Mouse (Mus musculus): ENCODE data around the gene Ap1b1. TPM values are rescaled to one million over a fixed set of nuclear protein-coding genes. Genes with fewer than 3 reads are reported as not detected.

The Ap1b1 gene
- polyA plus RNA-seq, 1 experiment from 2014 or later, result 91.7 TPM

DNA sequence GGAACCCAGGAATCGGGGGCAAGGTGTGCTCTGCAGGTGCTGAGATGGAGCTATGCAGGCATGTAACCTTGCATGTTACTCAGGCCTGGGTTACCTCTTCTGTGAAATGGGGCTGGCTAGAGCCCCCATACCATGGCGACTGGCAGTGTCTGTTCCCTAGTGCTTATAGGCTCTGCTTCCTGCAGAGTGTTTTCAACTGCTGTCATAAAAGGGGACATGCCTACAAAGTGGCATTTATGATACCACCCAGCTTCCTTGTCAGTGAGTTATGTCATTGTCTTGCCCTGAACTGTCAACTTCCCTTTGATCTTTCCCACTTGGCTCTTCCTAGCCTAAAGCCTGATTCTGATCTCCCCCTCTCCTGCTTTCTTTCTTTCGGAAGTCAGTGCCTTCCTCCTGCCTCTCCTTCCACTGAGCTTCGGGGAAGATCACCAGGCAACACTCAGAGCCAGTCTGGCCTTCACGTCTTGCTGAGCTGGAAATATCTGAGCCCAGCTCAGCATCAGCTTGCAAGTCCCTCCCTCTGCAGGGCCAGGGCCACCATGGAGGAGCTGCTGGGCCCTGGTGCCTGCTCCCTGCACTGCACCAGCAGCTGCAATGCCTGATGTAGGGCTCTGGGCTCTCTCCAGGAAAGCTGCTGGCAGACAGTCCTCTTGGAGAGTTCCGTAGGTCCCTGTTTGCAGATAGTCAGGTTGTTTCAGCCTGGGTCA is 23.4 kb upstream of the Ap1b1 start:
- no peak overlapping the region for H3K9ac ChIP-seq
- H3K4me1 ChIP-seq (replicated peaks; ENCODE audit: control insufficient read depth, insufficient read depth, low read length), result no peaks in the 10 kb centered on the region; the same call in 1 of the 2 replicates
- ATAC-seq (ENCODE audit: low FRiP score) (no peak), DNase-seq (ENCODE audit: low spot score) (no peak)
- no peak overlapping the region for H3K27ac ChIP-seq
- 64% methylated on average over 6 of the region's 6 CpGs for WGBS
- H3K4me2 ChIP-seq (replicated peaks), result no peak overlapping the region
- H3K36me3 ChIP-seq (replicated peaks; ENCODE audit: control insufficient read depth, insufficient read depth), result no peaks in the 10 kb centered on the region
- no peak overlapping the region for H3K4me3 ChIP-seq (replicated peaks; ENCODE audit: low read length)
- H3K9me3 ChIP-seq (ENCODE audit: control insufficient read depth, low read length), result no peaks in the 10 kb centered on the region
- no peaks in the 10 kb centered on the region for H3K27me3 ChIP-seq (ENCODE audit: control insufficient read depth, insufficient read depth, low read length)

DNA sequence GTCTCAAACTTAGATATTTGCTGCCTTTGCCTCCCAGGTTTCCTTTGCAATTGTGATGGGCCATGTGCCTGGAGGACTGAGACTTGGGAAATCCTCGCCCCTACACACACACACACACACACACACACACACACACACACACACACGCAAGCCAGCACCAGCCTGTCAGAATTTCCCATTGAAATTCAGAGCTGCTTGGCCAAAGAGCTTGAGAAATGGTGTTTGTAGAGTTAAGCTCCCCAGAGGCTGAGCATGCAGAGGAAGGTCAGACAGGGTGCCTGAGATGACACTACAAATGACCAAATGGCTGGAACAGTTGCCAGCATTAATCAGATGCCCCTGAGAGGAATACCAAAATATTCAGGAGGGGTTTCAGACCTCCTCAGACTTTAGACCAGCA is 20.3 kb upstream of the Ap1b1 start:
- ATAC-seq (ENCODE audit: low FRiP score) (no peak), DNase-seq (ENCODE audit: low spot score) (no peak)
- Histone ChIP-seq H3K4me3 (replicated peaks; ENCODE audit: low read length) (no peak overlapping the region), H3K9me3 (ENCODE audit: control insufficient read depth, low read length) (no peaks in the 10 kb centered on the region), H3K9ac (no peak overlapping the region), H3K4me1 (replicated peaks; ENCODE audit: control insufficient read depth, insufficient read depth, low read length) (no peaks in the 10 kb centered on the region; the same call in 1 of the 2 replicates), H3K27ac (no peak overlapping the region), H3K27me3 (ENCODE audit: control insufficient read depth, insufficient read depth, low read length) (no peaks in the 10 kb centered on the region), H3K4me2 (replicated peaks) (no peak overlapping the region), H3K36me3 (replicated peaks; ENCODE audit: control insufficient read depth, insufficient read depth) (no peaks in the 10 kb centered on the region)
- WGBS, result 64% methylated on average over 2 of the region's 2 CpGs

DNA sequence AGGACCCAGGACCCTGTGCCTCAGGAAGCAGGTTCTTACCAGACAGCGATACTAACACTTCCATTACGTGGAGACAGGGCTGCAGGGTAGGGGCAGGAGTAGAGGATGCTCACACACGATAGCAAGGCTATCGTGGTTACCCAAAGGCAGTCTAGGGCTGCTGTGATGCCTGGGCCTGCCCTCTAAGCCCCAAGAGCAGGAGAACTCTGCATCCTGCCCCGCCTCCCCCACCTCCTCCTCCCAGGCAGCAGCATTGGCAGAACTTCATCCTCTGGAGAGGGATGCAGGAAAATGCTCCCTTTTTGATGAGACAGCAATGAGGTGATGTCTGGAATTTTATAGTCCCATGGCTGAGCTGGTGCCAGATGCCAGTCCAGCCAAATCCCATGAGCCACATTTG is 19.7 kb upstream of the Ap1b1 start:
- Histone ChIP-seq H3K36me3 (replicated peaks; ENCODE audit: control insufficient read depth, insufficient read depth) (no peaks in the 10 kb centered on the region), H3K4me2 (replicated peaks) (no peak overlapping the region), H3K4me3 (replicated peaks; ENCODE audit: low read length) (no peak overlapping the region), H3K4me1 (replicated peaks; ENCODE audit: control insufficient read depth, insufficient read depth, low read length) (no peaks in the 10 kb centered on the region; the same call in 1 of the 2 replicates), H3K9ac (no peak overlapping the region), H3K27me3 (ENCODE audit: control insufficient read depth, insufficient read depth, low read length) (no peaks in the 10 kb centered on the region), H3K27ac (no peak overlapping the region), H3K9me3 (ENCODE audit: control insufficient read depth, low read length) (no peaks in the 10 kb centered on the region)
- ATAC-seq (ENCODE audit: low FRiP score) (no peak), DNase-seq (ENCODE audit: low spot score) (no peak)
- WGBS, result 72% methylated on average over 5 of the region's 5 CpGs

DNA sequence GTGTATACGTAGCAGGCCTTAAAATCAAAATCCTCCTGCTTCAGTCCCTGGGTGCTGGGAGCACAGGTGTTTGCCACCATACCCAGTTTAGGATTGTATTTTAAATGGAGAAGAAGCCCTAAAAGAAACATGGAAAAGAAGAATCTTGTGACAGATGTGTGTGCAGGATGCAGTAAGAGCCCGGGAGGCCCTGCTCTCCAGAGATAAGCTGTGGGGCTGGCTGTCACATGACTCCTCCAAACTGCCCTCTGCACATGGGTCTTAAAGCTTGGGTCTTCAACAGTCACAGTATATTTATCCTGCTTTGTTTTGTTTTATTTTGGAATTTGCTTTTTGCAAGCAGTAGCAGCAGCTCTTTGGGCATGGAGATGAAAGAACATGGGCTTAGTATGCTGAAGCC is 19.1 kb upstream of the Ap1b1 start:
- 67% methylated on average over 2 of the region's 2 CpGs for WGBS

DNA sequence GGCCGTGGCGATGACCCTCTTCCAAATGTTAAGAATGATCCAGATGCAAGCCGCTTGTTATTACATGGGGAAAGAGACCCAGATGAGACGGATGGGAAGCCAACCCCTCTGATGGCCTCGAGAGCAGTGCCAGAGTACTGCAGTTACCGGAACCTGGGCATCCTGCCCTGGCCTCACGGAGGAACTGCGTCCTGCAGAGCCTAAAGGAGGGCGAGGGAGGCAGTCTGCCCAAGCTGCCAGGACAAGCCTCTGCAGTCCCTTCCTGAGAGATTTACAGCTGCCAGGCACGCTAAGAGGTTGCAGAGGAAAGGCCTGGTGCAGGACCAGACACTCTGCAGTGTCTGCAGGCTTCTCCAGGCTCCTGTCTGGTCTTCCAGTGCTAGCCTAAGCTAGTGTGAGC is 18.2 kb upstream of the Ap1b1 start:
- 69% methylated on average over 10 of the region's 10 CpGs for WGBS
- Histone ChIP-seq H3K4me2 (replicated peaks) (no peak overlapping the region), H3K36me3 (replicated peaks; ENCODE audit: control insufficient read depth, insufficient read depth) (no peaks in the 10 kb centered on the region), H3K4me3 (replicated peaks; ENCODE audit: low read length) (no peak overlapping the region), H3K4me1 (replicated peaks; ENCODE audit: control insufficient read depth, insufficient read depth, low read length) (no peaks in the 10 kb centered on the region; the same call in 1 of the 2 replicates), H3K9ac (no peak overlapping the region), H3K27ac (no peak overlapping the region), H3K9me3 (ENCODE audit: control insufficient read depth, low read length) (no peaks in the 10 kb centered on the region), H3K27me3 (ENCODE audit: control insufficient read depth, insufficient read depth, low read length) (no peaks in the 10 kb centered on the region)
- no peak for ATAC-seq (ENCODE audit: low FRiP score)
- DNase-seq (ENCODE audit: low spot score), result no peak

More for the DNA sequence above, 19.1 kb upstream of the Ap1b1 start:
- ATAC-seq (ENCODE audit: low FRiP score) (no peak), DNase-seq (ENCODE audit: low spot score) (no peak)
- Histone ChIP-seq H3K4me1 (replicated peaks; ENCODE audit: control insufficient read depth, insufficient read depth, low read length) (no peaks in the 10 kb centered on the region; the same call in 1 of the 2 replicates), H3K27me3 (ENCODE audit: control insufficient read depth, insufficient read depth, low read length) (no peaks in the 10 kb centered on the region), H3K27ac (no peak overlapping the region), H3K9ac (no peak overlapping the region), H3K36me3 (replicated peaks; ENCODE audit: control insufficient read depth, insufficient read depth) (no peaks in the 10 kb centered on the region), H3K4me2 (replicated peaks) (no peak overlapping the region), H3K4me3 (replicated peaks; ENCODE audit: low read length) (no peak overlapping the region), H3K9me3 (ENCODE audit: control insufficient read depth, low read length) (no peaks in the 10 kb centered on the region)

DNA sequence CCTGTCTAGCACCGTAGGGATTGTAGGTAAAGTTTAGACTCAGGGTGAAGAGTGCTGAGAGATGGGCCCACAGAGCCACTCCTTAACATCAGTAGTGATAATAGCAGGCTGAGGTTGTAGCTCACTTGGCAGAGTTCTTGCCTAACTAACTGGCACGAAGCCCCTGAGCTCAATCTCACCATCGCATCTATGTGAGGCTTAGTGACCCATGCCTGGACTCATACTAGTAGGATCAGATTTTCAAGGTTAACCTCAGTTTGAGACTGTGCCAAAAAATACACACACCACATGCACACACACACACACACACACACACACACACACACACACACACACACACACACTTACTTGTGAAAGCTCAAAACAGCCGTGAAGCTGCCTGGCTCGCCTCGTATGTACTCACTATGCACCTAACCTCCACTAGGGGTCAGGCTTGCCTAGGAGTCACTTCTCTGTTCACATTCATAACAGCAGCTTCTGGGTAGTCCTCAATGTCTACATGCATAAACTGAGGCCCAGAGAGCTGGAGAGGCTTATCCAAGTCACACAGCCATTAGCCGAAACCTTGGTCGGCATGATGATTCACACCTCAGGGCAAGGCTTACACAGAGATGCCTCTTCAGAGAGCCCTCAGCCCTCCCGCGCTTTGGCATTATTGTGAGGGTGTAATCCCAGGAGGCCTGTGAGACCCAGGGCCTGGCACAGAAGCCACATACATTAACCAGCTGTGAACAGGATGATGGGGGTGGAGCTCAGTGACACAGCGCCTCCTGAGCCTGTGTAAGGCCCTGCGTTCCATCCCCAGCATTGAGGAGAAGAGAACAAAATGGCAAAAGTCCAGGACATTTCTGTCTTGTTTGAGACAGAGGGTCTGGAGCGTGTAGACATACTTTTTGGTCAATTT is 13.4 kb upstream of the Ap1b1 start:
- ATAC-seq (ENCODE audit: low FRiP score) (no peak), DNase-seq (ENCODE audit: low spot score) (peak; percentile 73)
- 59% methylated on average over 13 of the region's 13 CpGs for WGBS
- Histone ChIP-seq H3K4me2 (replicated peaks) (no peak overlapping the region), H3K9me3 (ENCODE audit: control insufficient read depth, low read length) (no peaks in the 10 kb centered on the region), H3K4me3 (replicated peaks; ENCODE audit: low read length) (no peak overlapping the region), H3K4me1 (replicated peaks; ENCODE audit: control insufficient read depth, insufficient read depth, low read length) (peaks cover 3% of the 10 kb centered on the region; the same call in 1 of the 2 replicates), H3K27ac (no peak overlapping the region), H3K27me3 (ENCODE audit: control insufficient read depth, insufficient read depth, low read length) (no peaks in the 10 kb centered on the region), H3K9ac (no peak overlapping the region), H3K36me3 (replicated peaks; ENCODE audit: control insufficient read depth, insufficient read depth) (no peaks in the 10 kb centered on the region)

DNA sequence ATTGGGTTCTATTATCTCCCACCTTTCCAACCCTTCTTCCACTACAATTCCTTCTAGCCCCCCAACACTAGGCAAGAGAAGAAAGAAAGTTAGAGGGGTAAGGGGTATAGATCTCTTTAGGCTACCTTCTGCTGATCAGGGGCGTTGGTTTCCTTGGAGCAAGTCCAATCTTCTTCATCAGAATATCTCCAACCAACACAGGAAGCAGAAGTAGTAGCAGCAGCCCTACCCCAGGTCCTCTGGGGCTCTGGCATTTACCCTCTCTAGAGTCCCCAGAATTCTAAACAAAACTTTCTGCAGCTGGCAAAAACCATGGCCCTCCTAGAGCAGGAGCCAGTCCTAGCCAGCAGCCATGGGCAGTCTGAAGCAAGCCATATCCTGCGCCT is 12.8 kb upstream of the Ap1b1 start:
- no peaks in the 10 kb centered on the region for H3K9me3 ChIP-seq (ENCODE audit: control insufficient read depth, low read length)
- H3K36me3 ChIP-seq (replicated peaks; ENCODE audit: control insufficient read depth, insufficient read depth), result no peaks in the 10 kb centered on the region
- H3K4me2 ChIP-seq (replicated peaks), result no peak overlapping the region
- no peak overlapping the region for H3K27ac ChIP-seq
- no peaks in the 10 kb centered on the region for H3K27me3 ChIP-seq (ENCODE audit: control insufficient read depth, insufficient read depth, low read length)
- DNase-seq (ENCODE audit: low spot score) (no peak), ATAC-seq (ENCODE audit: low FRiP score) (no peak)
- H3K4me3 ChIP-seq (replicated peaks; ENCODE audit: low read length), result no peak overlapping the region
- H3K4me1 ChIP-seq (replicated peaks; ENCODE audit: control insufficient read depth, insufficient read depth, low read length), result peaks cover 3% of the 10 kb centered on the region; the same call in 1 of the 2 replicates
- WGBS, result 89% methylated on average over 2 of the region's 2 CpGs
- no peak overlapping the region for H3K9ac ChIP-seq

DNA sequence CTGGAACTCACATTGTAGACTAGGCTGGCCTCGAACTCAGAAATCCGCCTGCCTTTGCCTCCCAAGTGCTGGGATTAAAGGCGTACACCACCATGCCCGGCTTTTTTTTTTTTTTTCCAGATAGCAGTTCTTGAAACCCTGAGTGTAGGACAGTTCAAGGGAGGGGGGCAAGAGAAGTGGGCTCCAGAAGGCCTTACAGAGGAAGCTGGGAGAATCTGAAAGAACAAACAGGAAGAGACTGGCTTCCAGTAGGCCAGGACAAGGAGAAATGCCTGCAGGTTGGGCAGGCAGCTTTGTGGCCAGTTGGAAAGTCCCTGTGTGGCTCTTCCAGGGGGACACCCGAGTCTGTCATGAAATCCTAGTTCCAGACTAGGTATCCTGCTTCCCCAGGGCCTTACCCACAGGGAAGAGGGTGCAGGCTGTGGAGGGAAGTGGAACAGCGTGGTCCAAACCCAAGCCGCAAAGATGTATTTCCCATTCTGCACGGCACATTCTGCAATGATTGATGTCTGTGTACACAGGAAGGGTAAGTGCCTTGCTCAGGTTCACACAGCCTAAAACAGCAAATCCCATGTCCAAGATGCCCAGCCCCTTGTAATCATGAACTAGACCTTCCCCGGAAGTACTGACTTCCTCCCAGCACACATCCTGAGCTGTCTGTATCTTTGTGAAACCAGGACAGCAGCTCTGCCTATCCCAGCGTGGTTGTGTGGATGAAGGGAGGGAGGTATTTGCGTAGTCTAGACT is 12.1 kb upstream of the Ap1b1 start:
- DNase-seq (ENCODE audit: low spot score), result no peak
- Histone ChIP-seq H3K9ac (no peak overlapping the region), H3K27me3 (ENCODE audit: control insufficient read depth, insufficient read depth, low read length) (no peaks in the 10 kb centered on the region), H3K4me2 (replicated peaks) (no peak overlapping the region), H3K27ac (no peak overlapping the region), H3K4me3 (replicated peaks; ENCODE audit: low read length) (no peak overlapping the region), H3K36me3 (replicated peaks; ENCODE audit: control insufficient read depth, insufficient read depth) (no peaks in the 10 kb centered on the region), H3K4me1 (replicated peaks; ENCODE audit: control insufficient read depth, insufficient read depth, low read length) (peaks cover 3% of the 10 kb centered on the region; the same call in 1 of the 2 replicates), H3K9me3 (ENCODE audit: control insufficient read depth, low read length) (no peaks in the 10 kb centered on the region)
- WGBS, result 80% methylated on average over 11 of the region's 11 CpGs
- ATAC-seq (ENCODE audit: low FRiP score), result no peak

DNA sequence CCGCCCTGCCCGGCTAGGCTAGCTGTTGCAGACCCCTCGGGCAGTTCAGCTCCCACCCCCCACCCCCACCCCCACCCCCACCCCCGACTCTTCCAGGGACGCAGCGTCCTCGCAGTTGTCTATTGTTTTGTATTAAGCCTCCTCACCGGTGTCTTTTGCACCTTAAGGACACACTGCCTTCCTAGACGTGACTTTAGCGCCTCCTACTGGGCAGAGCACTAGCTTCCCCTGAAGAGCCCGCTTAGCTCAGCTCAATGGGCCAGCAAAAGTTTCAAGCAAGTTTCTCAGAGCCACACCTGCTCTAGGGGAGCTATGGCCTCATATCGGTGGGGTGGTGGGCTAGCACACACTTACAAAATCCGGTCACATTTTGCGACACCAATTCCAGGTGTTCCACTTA is 11.0 kb upstream of the Ap1b1 start:
- Histone ChIP-seq H3K4me3 (replicated peaks; ENCODE audit: low read length) (no peak overlapping the region), H3K9ac (no peak overlapping the region), H3K4me1 (replicated peaks; ENCODE audit: control insufficient read depth, insufficient read depth, low read length) (peaks cover 3% of the 10 kb centered on the region; the same call in 1 of the 2 replicates), H3K27me3 (ENCODE audit: control insufficient read depth, insufficient read depth, low read length) (no peaks in the 10 kb centered on the region), H3K27ac (no peak overlapping the region), H3K36me3 (replicated peaks; ENCODE audit: control insufficient read depth, insufficient read depth) (no peaks in the 10 kb centered on the region), H3K4me2 (replicated peaks) (no peak overlapping the region; the same call in 1 of the 2 replicates), H3K9me3 (ENCODE audit: control insufficient read depth, low read length) (no peaks in the 10 kb centered on the region)
- 6% methylated on average over 14 of the region's 14 CpGs for WGBS
- ATAC-seq (ENCODE audit: low FRiP score) (peak; percentile 65; the same call in 1 of the 2 replicates), DNase-seq (ENCODE audit: low spot score) (peak; percentile 82)
